Mouse (Mus musculus): Measurements from ENCODE around the gene AI597479. TPM values are rescaled to one million over a fixed set of nuclear protein-coding genes. Genes with fewer than 3 reads are reported as not detected.

AI597479 gene
- polyA plus RNA-seq (2015; fragmentation: Nextera tagmentation; extraction: Ambion mirVana) = 29.5 and 32.6 TPM in 2 replicates

DNA sequence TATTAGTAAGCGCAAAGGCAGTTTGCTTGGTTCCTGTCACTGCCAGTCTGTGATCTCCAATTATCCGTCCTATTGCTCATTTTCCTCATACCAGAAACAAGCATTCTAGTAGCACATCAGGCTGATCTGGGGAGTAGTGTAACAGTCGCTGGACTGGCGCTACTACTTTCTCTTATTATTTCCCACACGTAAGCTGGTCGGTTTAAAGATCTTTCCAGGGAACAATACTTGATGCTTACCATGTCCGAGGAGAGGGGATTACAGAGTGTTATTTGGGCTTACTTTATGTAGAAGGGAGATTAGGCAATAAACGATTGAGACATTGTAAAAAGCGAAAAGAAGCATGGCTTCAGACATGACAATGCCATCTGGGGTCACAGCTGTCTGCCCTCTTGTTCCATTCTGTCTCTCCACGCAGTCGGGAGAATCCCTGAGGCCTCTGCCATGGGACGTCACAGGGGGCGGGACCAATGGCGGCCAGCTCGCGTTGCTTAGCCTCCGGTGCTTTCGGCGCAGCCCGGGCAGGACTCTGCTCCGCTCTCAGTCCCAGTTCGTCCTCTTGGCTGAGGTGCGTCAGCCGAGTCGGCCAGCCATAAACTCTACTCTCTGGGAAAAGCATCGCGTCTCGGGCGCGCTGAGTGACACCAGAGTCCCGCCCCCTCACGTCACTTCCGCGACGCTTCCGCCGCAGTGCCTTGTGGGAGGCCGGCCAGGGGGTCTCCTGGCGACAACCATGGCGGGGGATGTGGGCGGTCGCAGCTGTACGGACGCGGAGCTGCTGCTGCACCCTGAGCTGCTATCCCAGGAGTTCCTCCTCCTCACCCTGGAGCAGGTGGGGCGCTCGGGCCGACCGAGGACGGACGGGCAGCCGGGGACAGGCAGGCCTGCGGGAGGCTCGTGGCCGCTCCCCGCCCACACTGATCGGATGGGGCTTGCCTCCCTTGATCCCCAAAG lies at the start of gene AI597479, which contains the start of gene Tgfbrap1:
TSS of gene AI597479 (plus strand) at position 680 of the 954 bp plus-strand sequence.
TSS of gene Tgfbrap1 (minus strand) at position 607 of the 954 bp plus-strand sequence.
- H3K27ac ChIP-seq (ENCODE audit: low read length) = peak within 1 kb of the TSS; percentile 100
- peak; percentile 97 for ATAC-seq (ENCODE audit: low read depth)
- under 1% methylated on average over 57 of the region's 57 CpGs for WGBS
- no peaks in the 10 kb centered on the region for H3K27me3 ChIP-seq (ENCODE audit: control insufficient read depth, insufficient read depth, low read depth, low read length)
- H3K4me2 ChIP-seq (ENCODE audit: low read depth, low read length) = peak within 1 kb of the TSS; percentile 92
- no peaks in the 10 kb centered on the region for H3K9me3 ChIP-seq (ENCODE audit: control insufficient read depth, low read length)
- H3K4me3 ChIP-seq (ENCODE audit: low read length) = peak within 1 kb of the TSS; percentile 99
- peak within 1 kb of the TSS; percentile 99 for H3K9ac ChIP-seq (ENCODE audit: low read length)
- no peaks in the 10 kb centered on the region for H3K36me3 ChIP-seq (ENCODE audit: control insufficient read depth, insufficient read depth, low read length)
- H3K4me1 ChIP-seq (replicated peaks; ENCODE audit: control insufficient read depth, insufficient read depth, low read length) = peaks cover 4% of the 10 kb centered on the region; the same call in 1 of the 2 replicates

- no peak overlapping the region for H3K4me2 ChIP-seq (ENCODE audit: low read depth, low read length)
- no peaks in the 10 kb centered on the region for H3K27me3 ChIP-seq (ENCODE audit: control insufficient read depth, insufficient read depth, low read depth, low read length)
- H3K4me3 ChIP-seq (ENCODE audit: low read length) = no peak overlapping the region
- H3K9ac ChIP-seq (ENCODE audit: low read length) = no peak overlapping the region
- peaks cover 8% of the 10 kb centered on the region for H3K36me3 ChIP-seq (ENCODE audit: control insufficient read depth, insufficient read depth, low read length)
- WGBS = 90% methylated on average over 5 of the region's 5 CpGs
- no peaks in the 10 kb centered on the region for H3K9me3 ChIP-seq (ENCODE audit: control insufficient read depth, low read length)
- H3K27ac ChIP-seq (ENCODE audit: low read length) = no peak overlapping the region
- H3K4me1 ChIP-seq (replicated peaks; ENCODE audit: control insufficient read depth, insufficient read depth, low read length) = peaks cover 3% of the 10 kb centered on the region
- peak; percentile 34; the same call in 1 of the 2 replicates for ATAC-seq (ENCODE audit: low read depth)
Observed at GRCm38 (mm10) chr1:43051903-43052302, 46.6 kb upstream of the AI597479 start.

DNA sequence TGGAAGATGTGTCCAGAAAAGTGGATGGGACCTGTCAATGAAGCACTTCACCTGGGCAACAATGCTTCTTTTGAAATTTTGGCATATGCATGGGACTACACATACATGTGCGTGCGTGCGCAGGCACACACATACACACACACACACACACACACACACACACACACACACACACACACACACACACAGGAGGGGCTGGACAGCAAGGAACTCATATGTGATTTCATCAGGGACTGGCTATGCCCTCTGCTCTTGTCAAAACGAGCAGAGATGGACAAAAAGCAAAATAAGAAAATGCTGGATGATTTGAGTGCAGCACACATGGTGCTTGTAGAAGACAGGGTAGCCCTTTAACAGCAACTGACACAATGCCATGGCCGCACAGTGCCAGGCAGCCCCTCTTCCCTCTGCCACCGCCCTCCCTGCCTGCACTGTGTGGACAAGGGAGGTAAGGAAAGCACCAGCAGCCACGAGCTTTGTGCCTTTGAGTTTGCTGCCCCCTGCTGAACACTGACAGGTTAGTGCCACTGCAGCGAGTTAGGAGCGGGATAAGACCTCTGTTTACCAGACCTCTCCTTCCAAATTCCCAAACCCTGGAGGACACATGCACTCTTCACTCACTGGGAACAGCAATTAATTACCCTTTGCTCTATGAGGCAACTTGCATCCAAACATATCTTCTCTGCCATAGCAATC lies 32.7 kb upstream of the AI597479 start:
- no peaks in the 10 kb centered on the region for H3K9me3 ChIP-seq (ENCODE audit: control insufficient read depth, low read length)
- H3K9ac ChIP-seq (ENCODE audit: low read length) = no peak overlapping the region
- H3K4me2 ChIP-seq (ENCODE audit: low read depth, low read length) = no peak overlapping the region
- no peaks in the 10 kb centered on the region for H3K27me3 ChIP-seq (ENCODE audit: control insufficient read depth, insufficient read depth, low read depth, low read length)
- peaks cover 2% of the 10 kb centered on the region; the same call in 1 of the 2 replicates for H3K4me1 ChIP-seq (replicated peaks; ENCODE audit: control insufficient read depth, insufficient read depth, low read length)
- ATAC-seq (ENCODE audit: low read depth) = peak; percentile 86
- no peak overlapping the region for H3K4me3 ChIP-seq (ENCODE audit: low read length)
- WGBS = 47% methylated on average over 9 of the region's 9 CpGs
- H3K36me3 ChIP-seq (ENCODE audit: control insufficient read depth, insufficient read depth, low read length) = peaks cover 2% of the 10 kb centered on the region; the same call in 1 of the 2 replicates
- H3K27ac ChIP-seq (ENCODE audit: low read length) = no peak overlapping the region

- no peak overlapping the region for H3K4me2 ChIP-seq (ENCODE audit: low read depth, low read length)
- no peak overlapping the region for H3K27ac ChIP-seq (ENCODE audit: low read length)
- ATAC-seq (ENCODE audit: low read depth) = no peak
- H3K9ac ChIP-seq (ENCODE audit: low read length) = no peak overlapping the region
- WGBS = 63% methylated on average over 8 of the region's 8 CpGs
- H3K9me3 ChIP-seq (ENCODE audit: control insufficient read depth, low read length) = no peaks in the 10 kb centered on the region
- H3K27me3 ChIP-seq (ENCODE audit: control insufficient read depth, insufficient read depth, low read depth, low read length) = no peaks in the 10 kb centered on the region
- H3K4me3 ChIP-seq (ENCODE audit: low read length) = no peak overlapping the region
- peaks cover 2% of the 10 kb centered on the region; the same call in 1 of the 2 replicates for H3K4me1 ChIP-seq (replicated peaks; ENCODE audit: control insufficient read depth, insufficient read depth, low read length)
- peaks cover 2% of the 10 kb centered on the region; the same call in 1 of the 2 replicates for H3K36me3 ChIP-seq (ENCODE audit: control insufficient read depth, insufficient read depth, low read length)
Observed at GRCm38 (mm10) chr1:43066573-43066972, 31.9 kb upstream of the AI597479 start.

DNA sequence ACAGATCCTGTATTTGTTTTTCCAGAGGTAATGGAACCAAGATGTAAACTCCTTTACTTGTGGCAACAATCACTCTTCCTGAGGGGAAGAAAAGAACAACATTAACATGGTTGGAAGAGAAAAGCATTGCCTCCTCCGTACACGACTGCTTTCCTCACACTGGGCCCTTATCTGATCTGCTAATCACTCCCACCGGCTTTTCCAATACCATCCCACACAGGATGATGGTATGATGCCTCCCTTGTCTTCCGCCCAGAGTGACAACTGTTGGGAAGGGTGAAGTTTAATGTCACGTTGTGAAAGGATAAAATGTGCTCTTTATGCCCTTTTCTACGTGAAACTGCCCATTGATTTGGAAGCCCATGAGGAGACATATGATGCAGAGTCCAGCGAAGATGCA lies 31.0 kb upstream of the AI597479 start:
- H3K4me2 ChIP-seq (ENCODE audit: low read depth, low read length) = no peak overlapping the region
- no peak overlapping the region for H3K27ac ChIP-seq (ENCODE audit: low read length)
- no peak overlapping the region for H3K4me3 ChIP-seq (ENCODE audit: low read length)
- ATAC-seq (ENCODE audit: low read depth) = no peak
- H3K27me3 ChIP-seq (ENCODE audit: control insufficient read depth, insufficient read depth, low read depth, low read length) = no peaks in the 10 kb centered on the region
- H3K4me1 ChIP-seq (replicated peaks; ENCODE audit: control insufficient read depth, insufficient read depth, low read length) = peaks cover 2% of the 10 kb centered on the region; the same call in 1 of the 2 replicates
- H3K36me3 ChIP-seq (ENCODE audit: control insufficient read depth, insufficient read depth, low read length) = peaks cover 2% of the 10 kb centered on the region; the same call in 1 of the 2 replicates
- H3K9me3 ChIP-seq (ENCODE audit: control insufficient read depth, low read length) = no peaks in the 10 kb centered on the region
- no peak overlapping the region for H3K9ac ChIP-seq (ENCODE audit: low read length)
- 54% methylated on average over 7 of the region's 7 CpGs for WGBS

DNA sequence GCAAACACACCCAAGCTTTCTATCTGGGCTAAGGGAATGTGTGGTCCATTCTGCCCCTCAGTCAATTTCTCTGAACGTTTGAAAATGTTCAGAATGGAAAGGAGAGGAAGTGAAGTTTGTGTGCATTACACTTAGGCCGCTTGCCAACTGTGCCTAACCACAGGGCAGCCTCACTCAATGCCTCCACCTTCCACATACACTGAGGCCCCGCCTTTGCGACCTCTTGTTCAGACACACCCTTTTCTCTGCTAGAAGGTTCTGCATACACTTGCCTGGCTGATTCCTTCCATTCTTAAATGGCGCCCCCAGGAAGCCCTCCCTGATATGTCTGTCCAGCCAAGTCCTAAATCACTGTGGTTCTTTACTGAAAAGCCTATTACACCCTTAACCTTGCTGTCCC lies 27.8 kb upstream of the AI597479 start:
- Histone ChIP-seq H3K27ac (ENCODE audit: low read length) (peak overlapping the region; percentile 7; the same call in 1 of the 2 replicates), H3K9ac (ENCODE audit: low read length) (no peak overlapping the region), H3K4me3 (ENCODE audit: low read length) (no peak overlapping the region), H3K4me1 (replicated peaks; ENCODE audit: control insufficient read depth, insufficient read depth, low read length) (peaks cover 2% of the 10 kb centered on the region; the same call in 1 of the 2 replicates), H3K36me3 (ENCODE audit: control insufficient read depth, insufficient read depth, low read length) (peaks cover 3% of the 10 kb centered on the region; the same call in 1 of the 2 replicates), H3K9me3 (ENCODE audit: control insufficient read depth, low read length) (no peaks in the 10 kb centered on the region), H3K4me2 (ENCODE audit: low read depth, low read length) (no peak overlapping the region), H3K27me3 (ENCODE audit: control insufficient read depth, insufficient read depth, low read depth, low read length) (no peaks in the 10 kb centered on the region)
- peak; percentile 88 for ATAC-seq (ENCODE audit: low read depth)
- 62% methylated on average over 5 of the region's 5 CpGs for WGBS

GRCm38 (mm10) chr1:43072028-43072427 lies 26.5 kb upstream of the AI597479 start:
- no peak for ATAC-seq (ENCODE audit: low read depth)
- peaks cover 3% of the 10 kb centered on the region; the same call in 1 of the 2 replicates for H3K36me3 ChIP-seq (ENCODE audit: control insufficient read depth, insufficient read depth, low read length)
- H3K4me3 ChIP-seq (ENCODE audit: low read length) = no peak overlapping the region
- no peaks in the 10 kb centered on the region for H3K9me3 ChIP-seq (ENCODE audit: control insufficient read depth, low read length)
- no peaks in the 10 kb centered on the region for H3K27me3 ChIP-seq (ENCODE audit: control insufficient read depth, insufficient read depth, low read depth, low read length)
- H3K27ac ChIP-seq (ENCODE audit: low read length) = no peak overlapping the region
- peaks cover 2% of the 10 kb centered on the region; the same call in 1 of the 2 replicates for H3K4me1 ChIP-seq (replicated peaks; ENCODE audit: control insufficient read depth, insufficient read depth, low read length)
- no peak overlapping the region for H3K9ac ChIP-seq (ENCODE audit: low read length)
- 89% methylated on average over 8 of the region's 8 CpGs for WGBS
- H3K4me2 ChIP-seq (ENCODE audit: low read depth, low read length) = no peak overlapping the region

DNA sequence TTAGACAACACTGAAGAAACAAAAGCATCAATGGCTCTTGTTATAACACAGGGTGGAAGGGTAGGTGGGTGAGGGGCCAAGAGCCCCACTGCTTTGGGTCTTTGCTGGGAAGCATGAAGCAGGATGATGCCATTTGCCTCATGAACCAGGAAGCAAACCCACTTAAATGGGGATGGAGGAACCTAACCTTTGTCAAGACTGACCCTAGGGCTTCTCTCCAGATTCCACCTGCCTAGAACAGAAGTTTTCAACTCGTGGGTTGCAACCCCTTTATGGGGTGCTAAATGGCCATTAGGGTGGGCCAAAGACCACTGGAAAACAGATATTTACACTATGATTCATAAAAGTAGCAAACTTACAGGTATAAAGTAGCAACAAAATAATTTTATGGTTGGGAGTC lies 25.9 kb upstream of the AI597479 start:
- H3K9me3 ChIP-seq (ENCODE audit: control insufficient read depth, low read length) = no peaks in the 10 kb centered on the region
- WGBS = 67% methylated on average over 1 of the region's 1 CpGs
- H3K4me3 ChIP-seq (ENCODE audit: low read length) = no peak overlapping the region
- no peak overlapping the region for H3K4me2 ChIP-seq (ENCODE audit: low read depth, low read length)
- peaks cover 3% of the 10 kb centered on the region; the same call in 1 of the 2 replicates for H3K36me3 ChIP-seq (ENCODE audit: control insufficient read depth, insufficient read depth, low read length)
- no peak overlapping the region for H3K27ac ChIP-seq (ENCODE audit: low read length)
- no peak for ATAC-seq (ENCODE audit: low read depth)
- peaks cover 2% of the 10 kb centered on the region; the same call in 1 of the 2 replicates for H3K4me1 ChIP-seq (replicated peaks; ENCODE audit: control insufficient read depth, insufficient read depth, low read length)
- no peaks in the 10 kb centered on the region for H3K27me3 ChIP-seq (ENCODE audit: control insufficient read depth, insufficient read depth, low read depth, low read length)
- H3K9ac ChIP-seq (ENCODE audit: low read length) = no peak overlapping the region

Data from lung, embryonic 16.5 days (tissue).